Mouse (Mus musculus): Measurements from ENCODE around the gene Csrnp3. TPM values are rescaled to one million over a fixed set of nuclear protein-coding genes. Genes with fewer than 3 reads are reported as not detected.

Csrnp3 gene
- total and polyA plus RNA-seq, 3 experiments: not detected

- Histone ChIP-seq H3K79me2 (ENCODE audit: control insufficient read depth, insufficient read depth, low read length, poor library complexity) (no peaks in the 10 kb centered on the region), H3K4me1 (ENCODE audit: control insufficient read depth in 1 of 2, insufficient read depth in 2 of 2, low read length in 2 of 2) (no peaks in the 10 kb centered on the region), H3K27me3 (ENCODE audit: control insufficient read depth in 1 of 2, insufficient read depth in 2 of 2, low read length in 2 of 2) (no peaks in the 10 kb centered on the region), H3K9me3 (replicated peaks; ENCODE audit: insufficient read depth, low read length) (no peaks in the 10 kb centered on the region), H3K36me3 (ENCODE audit: control insufficient read depth in 1 of 2, insufficient read depth in 2 of 2, low read length in 2 of 2) (no peaks in the 10 kb centered on the region), H3K4me3 (ENCODE audit: control insufficient read depth in 1 of 2, insufficient read depth in 1 of 2, low read depth in 2 of 2, low read length in 2 of 2) (no peak overlapping the region), H3K27ac (ENCODE audit: control insufficient read depth, low read depth, low read length) (no peak overlapping the region), H3K9ac (ENCODE audit: control insufficient read depth, low read depth, low read length, poor library complexity, severe bottlenecking) (no peak overlapping the region)
- no peak for DNase-seq (ENCODE audit: low read depth, low spot score)
- TF ChIP-seq MAX (IDR thresholded peaks at IDR 0.05; ENCODE audit: low read length) (no peak), USF2 (IDR thresholded peaks at IDR 0.05; ENCODE audit: borderline replicate concordance in 1 of 2, insufficient read depth in 1 of 2, low read depth in 1 of 2, low read length in 2 of 2) (no peak), NRF1 (IDR thresholded peaks at IDR 0.05; ENCODE audit: insufficient read depth, low read depth, low read length, poor library complexity, severe bottlenecking) (no peak), MEF2A (IDR thresholded peaks at IDR 0.05; ENCODE audit: extremely low read depth, insufficient replicate concordance, low read depth, low read length, poor library complexity, severe bottlenecking) (no peak), KAT2A (conservative IDR thresholded peaks at IDR 0.05; ENCODE audit: low read depth, low read length) (no peak), MYB (IDR thresholded peaks at IDR 0.05; ENCODE audit: low read depth, low read length) (no peak), ZKSCAN1 (IDR thresholded peaks at IDR 0.05; ENCODE audit: low read depth, low read length) (no peak), CTCF (IDR thresholded peaks at IDR 0.05 in 2 of 3, conservative IDR thresholded peaks at IDR 0.05 in 1 of 3; ENCODE audit: control insufficient read depth in 1 of 3, insufficient read depth in 1 of 3, low read depth in 2 of 3, low read length in 3 of 3, poor library complexity in 1 of 3, severe bottlenecking in 1 of 3) (no peak), MAFK (IDR thresholded peaks at IDR 0.05; ENCODE audit: borderline replicate concordance, low read depth, low read length) (no peak), POLR2AphosphoS2 (IDR thresholded peaks at IDR 0.05; ENCODE audit: low read length) (no peak), ETS1 (IDR thresholded peaks at IDR 0.05; ENCODE audit: low read depth, low read length) (no peak), MYC (IDR thresholded peaks at IDR 0.05; ENCODE audit: low read depth, low read length) (no peak), E2F4 (IDR thresholded peaks at IDR 0.05; ENCODE audit: borderline replicate concordance, low read depth, low read length) (no peak), RAD21 (IDR thresholded peaks at IDR 0.05; ENCODE audit: low read depth, low read length) (no peak), CHD2 (IDR thresholded peaks at IDR 0.05; ENCODE audit: low read length) (no peak), POLR2A (IDR thresholded peaks at IDR 0.05; ENCODE audit: control insufficient read depth in 1 of 2, insufficient read depth in 1 of 2, low read depth in 1 of 2, low read length in 2 of 2, poor library complexity in 1 of 2) (no peak), USF1 (IDR thresholded peaks at IDR 0.05; ENCODE audit: low read depth, low read length) (no peak), EP300 (IDR thresholded peaks at IDR 0.05; ENCODE audit: low read depth in 1 of 2, low read length in 2 of 2) (no peak)
Observed at GRCm38 (mm10) chr2:65938900-65939299, 93.3 kb downstream of the Csrnp3 start.

- Histone ChIP-seq H3K9me3 (replicated peaks; ENCODE audit: insufficient read depth, low read length) (no peaks in the 10 kb centered on the region), H3K36me3 (ENCODE audit: control insufficient read depth in 1 of 2, insufficient read depth in 2 of 2, low read length in 2 of 2) (no peaks in the 10 kb centered on the region), H3K27ac (ENCODE audit: control insufficient read depth, low read depth, low read length) (no peak overlapping the region), H3K27me3 (ENCODE audit: control insufficient read depth in 1 of 2, insufficient read depth in 2 of 2, low read length in 2 of 2) (no peaks in the 10 kb centered on the region), H3K9ac (ENCODE audit: control insufficient read depth, low read depth, low read length, poor library complexity, severe bottlenecking) (no peak overlapping the region), H3K4me1 (ENCODE audit: control insufficient read depth in 1 of 2, insufficient read depth in 2 of 2, low read length in 2 of 2) (no peaks in the 10 kb centered on the region), H3K79me2 (ENCODE audit: control insufficient read depth, insufficient read depth, low read length, poor library complexity) (no peaks in the 10 kb centered on the region), H3K4me3 (ENCODE audit: control insufficient read depth in 1 of 2, insufficient read depth in 1 of 2, low read depth in 2 of 2, low read length in 2 of 2) (no peak overlapping the region)
- no peak for TF ChIP-seq NELFE (IDR thresholded peaks at IDR 0.05; ENCODE audit: low read depth, low read length)
- no peak for TF ChIP-seq RCOR1 (IDR thresholded peaks at IDR 0.05; ENCODE audit: low read depth, low read length)
- TF ChIP-seq POLR2AphosphoS5 (IDR thresholded peaks at IDR 0.05; ENCODE audit: borderline replicate concordance, low read depth, low read length): no peak
- no peak for TF ChIP-seq MEF2A (IDR thresholded peaks at IDR 0.05; ENCODE audit: extremely low read depth, insufficient replicate concordance, low read depth, low read length, poor library complexity, severe bottlenecking)
- no peak for TF ChIP-seq TAL1 (IDR thresholded peaks at IDR 0.05; ENCODE audit: low read length)
- no peak for TF ChIP-seq HCFC1 (IDR thresholded peaks at IDR 0.05; ENCODE audit: low read depth, low read length)
- TF ChIP-seq KAT2A (conservative IDR thresholded peaks at IDR 0.05; ENCODE audit: low read depth, low read length): no peak
- TF ChIP-seq JUND (IDR thresholded peaks at IDR 0.05; ENCODE audit: low read depth, low read length): no peak
- no peak for TF ChIP-seq CHD1 (IDR thresholded peaks at IDR 0.05; ENCODE audit: low read depth, low read length)
- TF ChIP-seq GABPA (IDR thresholded peaks at IDR 0.05; ENCODE audit: low read depth, low read length): no peak
- no peak for TF ChIP-seq SIN3A (IDR thresholded peaks at IDR 0.05; ENCODE audit: low read length)
- TF ChIP-seq TCF12 (IDR thresholded peaks at IDR 0.05; ENCODE audit: low read depth, low read length): no peak
- no peak for TF ChIP-seq EP300 (IDR thresholded peaks at IDR 0.05; ENCODE audit: low read depth in 1 of 2, low read length in 2 of 2)
- no peak for TF ChIP-seq ZKSCAN1 (IDR thresholded peaks at IDR 0.05; ENCODE audit: low read depth, low read length)
- no peak for TF ChIP-seq SMC3 (IDR thresholded peaks at IDR 0.05; ENCODE audit: low read depth, low read length)
- no peak for TF ChIP-seq CTCF (IDR thresholded peaks at IDR 0.05 in 2 of 3, conservative IDR thresholded peaks at IDR 0.05 in 1 of 3; ENCODE audit: control insufficient read depth in 1 of 3, insufficient read depth in 1 of 3, low read depth in 2 of 3, low read length in 3 of 3, poor library complexity in 1 of 3, severe bottlenecking in 1 of 3)
- no peak for TF ChIP-seq UBTF (IDR thresholded peaks at IDR 0.05; ENCODE audit: borderline replicate concordance, insufficient read depth, low read depth, low read length)
- TF ChIP-seq GATA1 (IDR thresholded peaks at IDR 0.05; ENCODE audit: low read depth, low read length): no peak
- DNase-seq (ENCODE audit: low read depth, low spot score): no peak
Observed at GRCm38 (mm10) chr2:65940351-65940750, 94.8 kb downstream of the Csrnp3 start.
